Mouse (Mus musculus) erythroblast, embryonic 14.5 days (primary cell): Measurements from ENCODE around the gene Sik1.

Experiments
- GATA1 ChIP-seq: IDR thresholded peaks from 2 replicates; pipeline ENCODE4 v1.6.1; 2012; ENCODE audit warnings: low read length, inconsistent platforms, mixed read lengths
- TAL1 ChIP-seq: IDR thresholded peaks from 3 replicates; pipeline ENCODE4 v1.6.1; 2012; ENCODE audit warnings: low read length, inconsistent platforms, mixed read lengths

DNA sequence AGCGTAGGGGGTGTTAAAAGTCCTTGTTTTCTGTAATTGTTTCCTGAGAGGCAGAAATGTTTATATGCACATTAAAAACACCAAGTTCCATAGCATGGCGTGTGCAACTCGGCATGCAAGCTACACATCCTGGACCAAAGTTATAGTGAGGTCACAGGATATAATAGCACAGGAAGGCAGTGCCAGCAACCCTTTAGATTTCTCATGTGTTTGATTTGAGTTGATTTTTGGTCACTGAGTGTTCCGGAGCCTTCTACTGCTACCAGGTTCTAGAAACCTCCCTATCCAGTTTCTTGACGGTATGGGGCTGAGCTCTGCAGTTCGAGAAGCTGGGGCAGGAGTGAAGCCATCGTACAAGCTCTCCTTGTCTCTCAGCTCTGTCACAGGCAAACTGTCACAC, 30.8 kb downstream of the Sik1 start:
- TF ChIP-seq GATA1 (no peak), TAL1 (no peak)
